Mouse (Mus musculus): Measurements from ENCODE around the gene Bcl11a. TPM values are rescaled to one million over a fixed set of nuclear protein-coding genes. Genes with fewer than 3 reads are reported as not detected.

The Bcl11a gene
- total RNA-seq, 2 experiments from 2014 or later, result 0.05 TPM; not detected in 1

DNA sequence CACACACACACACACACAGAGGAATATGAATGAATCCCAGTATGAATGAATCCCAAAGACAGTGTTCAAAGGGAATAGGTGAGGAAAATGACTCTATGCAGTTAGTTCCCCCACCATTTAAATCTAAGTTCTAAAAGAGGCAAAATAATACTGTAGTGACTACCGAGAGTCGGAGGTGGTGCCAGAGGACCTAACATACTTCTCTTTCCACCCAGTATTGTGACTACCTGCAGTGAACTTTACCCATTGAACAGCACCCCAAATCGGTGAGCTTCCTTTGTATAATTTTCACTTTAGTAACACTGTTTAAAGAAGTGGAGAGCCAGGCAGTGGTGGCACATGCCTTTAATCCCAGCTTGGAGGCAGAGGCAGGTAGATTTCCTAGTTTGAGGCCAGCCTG lies 121.7 kb downstream of the Bcl11a start:
- DNase-seq (ENCODE audit: low spot score), result no peak

DNA sequence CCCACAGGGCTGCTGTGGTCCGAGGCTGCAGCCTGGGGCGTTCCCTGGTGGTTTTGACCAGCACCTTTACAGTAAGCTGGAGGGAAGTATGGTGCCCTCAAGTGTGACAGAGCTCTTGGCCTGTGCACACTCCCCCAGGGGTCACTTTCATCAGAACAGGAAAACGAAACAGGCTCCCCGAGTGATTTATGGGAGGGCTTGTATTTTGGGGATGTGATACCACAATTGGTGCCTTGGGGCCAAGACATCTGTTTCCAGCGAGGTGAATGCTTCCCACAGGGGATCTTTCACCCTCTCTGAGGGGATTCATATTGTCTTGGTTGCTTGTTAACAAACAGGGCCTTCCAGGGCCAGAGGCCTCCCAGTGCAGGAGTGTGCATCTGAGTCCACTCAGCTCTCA lies 122.5 kb downstream of the Bcl11a start:
- no peak for DNase-seq (ENCODE audit: low spot score)

DNA sequence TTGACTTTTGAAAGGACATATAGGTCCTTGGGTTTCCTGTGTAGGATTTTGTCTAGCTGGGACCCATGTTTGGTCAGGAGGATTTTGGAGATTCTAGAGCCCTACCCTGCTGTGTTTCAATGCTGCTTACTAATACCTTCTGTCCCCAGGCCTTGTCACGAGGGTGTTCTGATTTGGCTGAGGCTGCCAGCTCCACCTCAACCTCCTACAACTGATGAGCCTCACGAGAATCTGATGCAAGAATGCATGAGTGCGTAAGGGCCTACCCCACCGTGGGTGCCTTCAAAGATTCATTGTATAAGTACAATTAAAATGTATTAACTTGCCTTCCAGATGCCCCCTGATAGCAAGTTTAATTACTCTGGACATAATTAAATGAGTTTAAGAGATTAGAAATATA lies 123.4 kb downstream of the Bcl11a start:
- no peak for DNase-seq (ENCODE audit: low spot score)

DNA sequence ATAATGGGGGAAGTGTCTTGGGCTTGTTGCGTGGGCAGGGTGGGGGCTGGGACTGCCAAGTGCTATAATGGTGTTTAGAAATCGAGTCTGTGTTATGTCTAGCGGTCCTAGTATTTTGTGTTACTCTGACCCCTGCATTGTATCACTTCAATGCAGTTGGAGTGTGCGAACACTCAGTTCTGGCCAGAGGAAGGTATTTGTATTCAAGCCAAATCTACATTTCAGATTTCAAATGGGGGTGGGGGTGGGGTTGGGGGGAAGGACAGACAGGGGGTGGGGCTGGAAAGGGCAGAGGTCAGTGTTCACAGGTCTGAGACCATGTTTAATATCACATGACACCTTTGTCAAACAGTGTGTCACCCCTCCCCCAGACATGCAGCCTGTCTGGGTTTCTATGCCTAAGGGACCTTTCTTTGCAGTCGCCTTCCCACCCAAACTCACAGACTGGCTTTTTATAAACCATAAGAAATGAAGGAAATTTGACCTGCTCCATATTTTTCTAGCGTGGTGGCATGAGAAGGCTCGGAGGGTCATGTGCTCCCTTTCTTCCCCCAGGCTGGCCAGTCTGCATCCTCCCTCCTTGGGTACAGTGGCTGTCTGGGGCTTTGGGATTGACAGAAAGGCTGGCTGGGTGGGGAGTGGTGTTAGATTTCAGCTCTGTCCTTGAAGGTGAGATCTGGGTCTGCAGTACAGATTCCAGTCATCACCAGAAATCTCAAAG lies 124.9 kb downstream of the Bcl11a start:
- DNase-seq (ENCODE audit: low spot score), result no peak

DNA sequence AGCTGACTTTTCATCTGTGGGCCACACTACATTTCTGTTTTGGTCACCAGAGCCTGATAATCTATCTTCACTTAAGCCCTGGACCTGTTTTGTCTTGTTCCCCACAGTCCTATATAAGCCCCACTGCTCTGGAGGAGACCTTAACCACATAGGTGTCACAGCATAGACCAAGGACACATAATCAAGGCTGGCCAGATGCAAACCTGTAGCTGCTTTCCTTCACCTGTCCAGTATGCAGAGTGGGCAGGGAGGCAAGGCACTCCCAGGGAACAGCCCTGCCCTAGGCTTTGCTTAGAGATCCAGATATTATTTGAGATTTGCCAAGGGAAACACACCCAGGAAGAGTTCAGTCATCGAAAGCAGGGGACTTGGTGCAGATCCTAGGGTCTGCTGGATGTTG lies 125.6 kb downstream of the Bcl11a start:
- no peak for DNase-seq (ENCODE audit: low spot score)

DNA sequence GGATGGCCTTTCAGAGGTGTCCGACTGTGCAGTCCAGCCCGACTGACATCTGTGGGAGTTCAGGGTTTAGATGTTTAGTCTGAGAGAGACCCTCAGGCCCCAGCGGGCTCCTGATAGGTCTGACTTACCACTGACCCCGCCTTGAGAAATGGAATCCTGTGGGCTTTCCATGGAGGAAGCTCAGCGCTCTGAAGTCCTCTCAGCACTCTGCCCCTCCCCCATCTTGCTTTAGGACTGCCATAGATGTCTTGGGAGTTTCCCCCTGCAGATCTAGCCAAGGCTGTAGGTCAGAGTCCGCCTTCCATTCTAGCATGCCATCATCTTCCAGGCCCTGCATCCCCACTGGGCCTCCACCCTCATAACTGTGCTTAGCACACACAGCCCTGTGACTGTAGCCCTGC lies 131.1 kb downstream of the Bcl11a start:
- DNase-seq (ENCODE audit: low spot score), result no peak

DNA sequence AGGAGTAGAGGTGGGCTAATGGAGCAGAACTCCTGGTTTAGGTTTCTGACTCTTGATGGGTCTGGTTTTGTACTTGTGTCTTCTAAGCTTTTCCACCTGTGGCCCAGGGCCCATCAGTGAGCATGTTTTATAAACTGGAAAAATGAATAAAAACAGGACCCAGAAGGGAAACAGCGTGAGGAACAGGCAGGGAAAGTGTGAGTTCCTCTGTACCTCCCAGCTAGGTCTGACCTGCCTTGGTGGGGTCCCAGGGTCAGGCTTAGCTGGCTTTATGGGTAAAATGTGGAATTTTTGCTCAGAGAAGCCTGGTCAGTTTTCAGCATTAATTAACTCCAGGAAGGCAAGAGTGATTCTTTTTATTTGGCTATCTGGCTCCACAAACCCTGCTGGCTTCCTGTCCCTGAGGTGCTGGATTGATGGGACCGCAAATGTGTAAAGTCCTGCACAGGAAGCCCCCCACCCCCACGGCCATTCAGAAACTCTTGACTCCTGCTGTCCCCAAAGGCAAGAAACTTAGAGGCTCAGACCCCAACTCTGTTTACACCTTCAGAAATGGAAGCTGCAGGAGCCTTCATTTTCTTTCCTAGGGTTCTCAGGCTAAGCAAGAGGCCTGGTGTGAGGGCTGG lies 136.8 kb downstream of the Bcl11a start:
- no peak for DNase-seq (ENCODE audit: low spot score)

DNA sequence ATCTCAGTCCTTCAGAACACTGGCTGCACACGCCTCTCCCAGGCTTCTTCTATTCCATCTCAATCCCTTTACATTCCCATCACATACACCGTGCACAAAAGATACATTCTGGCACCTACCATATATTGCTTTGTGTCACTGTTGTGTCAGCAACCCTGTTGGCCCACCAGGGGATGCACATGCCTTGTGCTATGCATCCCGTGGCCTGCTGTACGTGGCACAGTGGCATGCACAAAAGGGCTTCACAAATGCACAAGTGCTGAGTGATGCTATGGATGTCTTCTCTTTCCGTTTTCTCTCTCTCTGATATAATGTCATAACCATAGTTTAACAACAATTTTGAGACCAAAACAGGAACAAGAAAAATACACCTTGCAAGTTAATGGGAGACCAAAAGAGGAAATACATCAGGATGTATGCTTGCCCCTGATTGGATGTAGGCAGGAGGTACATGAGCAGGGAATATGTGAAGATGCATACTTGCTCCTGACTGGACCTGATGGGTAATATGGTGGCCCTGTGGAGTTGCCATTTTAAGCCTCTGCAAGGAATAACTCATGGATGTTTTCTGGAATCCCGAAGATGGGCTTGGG lies 140.0 kb downstream of the Bcl11a start:
- no peak for DNase-seq (ENCODE audit: low spot score)

DNA sequence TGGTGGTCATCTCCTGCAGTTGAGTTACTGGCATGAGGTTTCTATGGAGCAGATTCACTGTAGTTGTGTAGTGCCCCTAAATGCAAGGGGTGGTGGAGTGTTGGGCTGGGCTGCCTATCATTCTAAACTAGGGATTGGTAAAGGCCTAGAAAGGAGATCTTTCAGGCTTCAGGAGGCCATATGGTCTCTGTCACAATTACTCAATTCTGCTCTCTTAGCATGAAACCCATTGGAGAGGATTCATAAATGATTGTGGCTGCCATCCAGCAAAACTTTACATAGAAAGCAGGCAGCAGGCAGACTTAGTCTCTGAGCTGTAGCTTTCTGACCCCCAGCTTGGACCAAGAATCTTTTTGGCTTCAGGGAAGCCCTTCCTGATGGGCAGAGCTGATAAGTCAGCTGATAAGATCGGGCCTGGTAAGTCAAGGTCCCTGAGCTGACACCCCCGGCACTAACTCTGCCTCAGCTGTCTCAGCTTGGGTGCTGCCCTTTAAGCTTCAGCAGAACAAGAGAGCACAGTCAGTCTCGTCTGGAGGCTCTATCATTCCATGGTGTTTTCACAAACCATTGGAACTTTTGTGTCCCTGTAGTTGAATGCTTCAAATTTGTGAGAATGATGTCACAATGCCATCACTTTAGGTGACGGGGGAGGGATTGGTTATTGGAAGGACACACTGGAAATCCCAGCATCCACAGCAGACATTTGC lies 143.9 kb downstream of the Bcl11a start:
- DNase-seq (ENCODE audit: low spot score), result no peak

Other genes with a start within 250 kb of the Bcl11a start
- 1 to 10 TPM; 4.5 to 4.6 TPM for gene Papolg, start 182.8 kb upstream of the Bcl11a start, total RNA-seq (2021)
- gene A830031A19Rik, start 3.0 kb upstream of the Bcl11a start, total RNA-seq (2021), result not detected

Measured in gastrocnemius, adult 18-20 months (tissue).